Mouse (Mus musculus): ENCODE measurements around the gene Crip1.

DNA sequence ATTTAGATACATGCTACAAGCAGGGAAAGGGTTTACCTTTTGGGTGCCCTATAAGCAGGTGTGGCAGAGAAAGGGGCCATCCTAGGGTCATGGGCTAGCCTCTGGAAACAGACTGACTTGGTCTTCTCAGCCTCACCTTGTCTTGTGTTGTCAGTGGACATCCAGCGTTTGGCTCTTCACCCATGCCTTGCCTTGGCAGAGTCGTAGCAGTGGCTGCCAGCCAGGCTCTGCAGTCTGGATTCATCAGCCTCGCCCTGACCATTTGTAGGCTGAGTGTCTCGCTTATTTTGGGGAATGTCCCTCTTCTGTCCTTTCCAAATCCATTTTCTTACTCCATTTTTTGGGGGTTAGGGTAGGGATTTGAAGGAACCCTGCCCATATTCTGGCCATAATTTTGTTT is 55.2 kb downstream of the Crip1 start:
- no peak for TF ChIP-seq CTCF (conservative IDR thresholded peaks at IDR 0.05; ENCODE audit: low read length)
- no peak for TF ChIP-seq NANOG (IDR thresholded peaks at IDR 0.05; ENCODE audit: borderline replicate concordance, low read length)
- TF ChIP-seq POU5F1 (IDR thresholded peaks at IDR 0.05; ENCODE audit: borderline replicate concordance, low read length): no peak

Data from E14TG2a.4 (cell line).